Mouse (Mus musculus) regulatory T cell (primary cell): ENCODE results near the gene Fam107b.
"Not testable (repeated sequence)": the region's sequence is repeated elsewhere in the genome, so short reads cannot be mapped to it uniquely, and the experiment has no call there.

Experiments used
- in situ Hi-C: fragments of 300-600 bp; cut with MboI, MseI; formaldehyde crosslinking; loops from one replicate; pipeline ENCODE4 v1.15.1; 2025; ENCODE audit warnings: high pct_unique_total_duplicates

Fam107b gene

GRCm38 (mm10) chr2:3657811-3658730 is 87.8 kb downstream of the Fam107b start:
- in situ Hi-C loops: no loop called here

- in situ Hi-C loops: no loop called here
These were observed 88.6 kb downstream of the Fam107b start for GRCm38 (mm10) chr2:3658900-3659299.

- in situ Hi-C loops: no loop called here
These were observed 89.1 kb downstream of the Fam107b start for GRCm38 (mm10) chr2:3659300-3659910.

GRCm38 (mm10) chr2:3664086-3664485 is 93.8 kb downstream of the Fam107b start:
- in situ Hi-C loops: loop anchor here (5.0 to 10.0 kb wide), 2 partner anchors 51 to 98 kb away; no protein-coding TSS in a partner anchor

GRCm38 (mm10) chr2:3668682-3669081 is 98.4 kb downstream of the Fam107b start:
- in situ Hi-C loops: loop anchor here (10.0 kb wide), 1 partner anchor 46 kb away; no protein-coding TSS in a partner anchor

GRCm38 (mm10) chr2:3669646-3670045 is 99.4 kb downstream of the Fam107b start:
- in situ Hi-C loops: loop anchor here (10.0 kb wide), 1 partner anchor 45 kb away; no protein-coding TSS in a partner anchor

GRCm38 (mm10) chr2:3672654-3673367 is 102.5 kb downstream of the Fam107b start:
- in situ Hi-C loops: no loop called here

GRCm38 (mm10) chr2:3675481-3675880 is 105.2 kb downstream of the Fam107b start:
- in situ Hi-C loops: no loop called here

GRCm38 (mm10) chr2:3682699-3683098 is 112.4 kb downstream of the Fam107b start:
- in situ Hi-C loops: no loop called here

- in situ Hi-C loops: no loop called here
These were observed 113.1 kb downstream of the Fam107b start for GRCm38 (mm10) chr2:3683343-3683742.

- in situ Hi-C loops: no loop called here
These were observed 113.5 kb downstream of the Fam107b start for GRCm38 (mm10) chr2:3683751-3684229.

- in situ Hi-C loops: no loop called here
These were observed 119.9 kb downstream of the Fam107b start for GRCm38 (mm10) chr2:3690221-3690620.

GRCm38 (mm10) chr2:3692833-3693232 is 122.5 kb downstream of the Fam107b start:
- in situ Hi-C loops: no loop called here

GRCm38 (mm10) chr2:3695900-3696299 is 125.6 kb downstream of the Fam107b start:
- in situ Hi-C loops: no loop called here

- in situ Hi-C loops: no loop called here
These were observed 130.1 kb downstream of the Fam107b start for GRCm38 (mm10) chr2:3700368-3700767.

GRCm38 (mm10) chr2:3702640-3703190 is 132.4 kb downstream of the Fam107b start:
- in situ Hi-C loops: no loop called here

GRCm38 (mm10) chr2:3703806-3704205 is 133.5 kb downstream of the Fam107b start:
- in situ Hi-C loops: no loop called here

- in situ Hi-C loops: no loop called here
These were observed 134.2 kb downstream of the Fam107b start for GRCm38 (mm10) chr2:3704311-3705162.

GRCm38 (mm10) chr2:3705283-3705682 is 135.0 kb downstream of the Fam107b start:
- in situ Hi-C loops: not testable (repeated sequence)

- in situ Hi-C loops: no loop called here
These were observed 136.9 kb downstream of the Fam107b start for GRCm38 (mm10) chr2:3707236-3707635.

GRCm38 (mm10) chr2:3708621-3709020 is 138.3 kb downstream of the Fam107b start:
- in situ Hi-C loops: no loop called here
